Mouse (Mus musculus) limb, embryonic 15.5 days (tissue): ENCODE results near the gene Rasgrf2. TPM values are rescaled to one million over a fixed set of nuclear protein-coding genes. Genes with fewer than 3 reads are reported as not detected.

Experiments used
- ATAC-seq: fragments of 200-750 bp; cut with Nextera tagmentation; 2 replicates; pipeline ENCODE4 v1.8.0; 2017; ENCODE audit warnings: low read depth, moderate TSS enrichment; ENCODE audit not compliant: insufficient number of reproducible peaks, low FRiP score, low TSS enrichment
- H3K27ac ChIP-seq: fragments of 300-500 bp; sonication (generic); 2 replicates; pipeline ENCODE4 v1.5.1; 2015; ENCODE audit warnings: moderate library complexity, mild to moderate bottlenecking, inconsistent platforms
- H3K27me3 ChIP-seq: fragments of 300-500 bp; sonication (generic); 2 replicates; pipeline ENCODE4 v1.6.1; 2015; ENCODE audit warnings: inconsistent platforms
- H3K36me3 ChIP-seq: fragments of 300-500 bp; sonication (generic); 2 replicates; pipeline ENCODE4 v1.6.1; 2015; ENCODE audit warnings: inconsistent platforms
- H3K4me1 ChIP-seq: fragments of 300-500 bp; sonication (generic); 2 replicates; pipeline ENCODE4 v1.6.1; 2015; ENCODE audit warnings: inconsistent platforms
- H3K4me2 ChIP-seq: fragments of 300-500 bp; sonication (generic); 2 replicates; pipeline ENCODE4 v1.6.1; 2015; ENCODE audit warnings: mild to moderate bottlenecking, inconsistent platforms
- H3K4me3 ChIP-seq: fragments of 300-500 bp; sonication (generic); 2 replicates; pipeline ENCODE4 v1.5.1; 2015; ENCODE audit warnings: mild to moderate bottlenecking, inconsistent platforms
- H3K9ac ChIP-seq: fragments of 300-500 bp; sonication (generic); 2 replicates; pipeline ENCODE4 v1.6.1; 2015; ENCODE audit warnings: inconsistent platforms
- H3K9me3 ChIP-seq: fragments of 300-500 bp; sonication (generic); 2 replicates; pipeline ENCODE4 v1.6.1; 2016; ENCODE audit warnings: inconsistent platforms
- WGBS: fragments of 180-500 bp; shearing (Covaris S2); methylation state at CpG from one replicate; pipeline ENCODE4 v1.1.7; 2015; 5-methylcytosine and 5-hydroxymethylcytosine counted together
- polyA plus RNA-seq: library from polyadenylated mRNA; unstranded; fragments of >200 nt; fragmentation: Nextera tagmentation; extraction: Ambion mirVana; gene quantifications from 2 replicates; pipeline ENCODE4 v1.2.1, GENCODE M21; 2015

Rasgrf2 gene
- polyA plus RNA-seq, 1 experiment from 2014 or later, result 0.24 TPM

DNA sequence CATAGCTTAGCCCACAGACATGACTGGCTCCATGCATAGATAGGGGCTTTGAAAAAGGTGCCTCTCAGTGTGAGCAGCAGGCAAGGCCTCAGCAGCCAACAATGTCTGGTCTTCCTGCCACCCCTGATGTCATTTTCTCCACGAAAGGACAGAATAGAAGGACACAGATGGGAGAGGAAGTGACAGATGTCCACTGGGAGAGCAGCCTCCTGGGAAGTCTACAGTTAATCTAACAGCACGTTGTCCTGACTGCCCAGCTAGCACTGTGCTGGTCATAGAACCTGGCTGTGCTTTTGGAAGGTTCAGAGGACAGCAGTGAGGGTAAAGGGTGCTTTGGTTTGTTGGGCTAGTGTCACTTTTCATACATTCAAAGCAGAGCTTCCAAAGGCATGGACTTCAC, 255.9 kb downstream of the Rasgrf2 start:
- no peak for ATAC-seq
- Histone ChIP-seq H3K36me3 (no peaks in the 10 kb centered on the region), H3K4me3 (no peak overlapping the region), H3K4me1 (peaks cover 8% of the 10 kb centered on the region; the same call in 1 of the 2 replicates), H3K9me3 (no peaks in the 10 kb centered on the region), H3K27ac (no peak overlapping the region), H3K4me2 (no peak overlapping the region), H3K27me3 (no peaks in the 10 kb centered on the region), H3K9ac (no peak overlapping the region)
- WGBS, result 53% methylated on average over 2 of the region's 2 CpGs

DNA sequence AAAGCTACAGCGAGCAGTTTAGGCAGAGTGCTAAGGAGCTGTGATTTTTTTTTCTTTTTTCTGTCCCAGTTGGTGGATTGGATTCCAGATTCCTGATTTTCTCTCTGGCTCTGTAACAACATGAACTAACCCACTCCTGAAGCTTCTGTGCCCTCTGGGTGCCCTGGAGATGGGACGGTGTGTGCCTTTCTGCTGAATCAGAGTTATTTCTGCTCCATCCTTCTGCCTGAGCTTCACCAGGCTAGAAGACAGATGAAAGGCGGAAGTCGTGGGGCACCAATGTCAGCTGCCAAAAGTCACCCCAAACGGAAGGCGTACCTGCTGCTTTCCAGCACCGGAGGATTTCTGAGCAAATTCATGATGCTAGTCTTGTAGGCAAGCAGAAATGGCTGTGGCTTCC, 256.9 kb downstream of the Rasgrf2 start:
- no peak for ATAC-seq
- no peak overlapping the region for H3K9ac ChIP-seq

DNA sequence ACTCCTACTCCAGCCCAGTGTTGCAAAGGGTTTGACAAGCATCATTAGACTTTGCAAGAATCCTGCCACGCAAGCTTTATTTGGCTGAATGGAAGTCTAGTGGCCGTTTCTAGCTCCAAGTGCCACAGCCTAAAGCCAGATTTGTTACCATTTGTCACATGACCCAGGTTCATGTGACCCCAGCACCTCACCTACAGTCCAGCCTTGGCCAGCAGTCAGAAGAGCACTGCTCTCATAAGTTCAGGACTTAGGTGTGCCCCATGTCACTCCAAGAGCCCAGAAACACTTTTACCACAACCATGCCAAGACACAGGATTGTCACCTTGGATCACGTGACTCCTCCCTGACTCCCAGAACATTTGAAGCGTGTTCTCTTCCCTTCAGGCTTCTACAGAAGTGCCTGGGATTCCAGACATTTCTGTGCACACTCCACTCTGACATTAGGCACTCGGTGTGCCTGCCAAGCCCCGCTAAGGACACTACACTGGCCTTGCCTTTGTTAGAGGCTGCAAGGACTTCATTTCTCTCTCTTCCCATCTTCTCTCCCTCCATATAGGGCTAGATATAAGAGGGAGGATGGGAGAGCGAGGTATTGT, 257.6 kb downstream of the Rasgrf2 start:
- 53% methylated on average over 7 of the region's 7 CpGs for WGBS
- H3K9me3 ChIP-seq, result no peaks in the 10 kb centered on the region
- no peak overlapping the region for H3K9ac ChIP-seq
- no peak overlapping the region for H3K4me2 ChIP-seq
- no peak for ATAC-seq
- no peaks in the 10 kb centered on the region for H3K27me3 ChIP-seq
- peaks cover 8% of the 10 kb centered on the region; the same call in 1 of the 2 replicates for H3K4me1 ChIP-seq
- H3K27ac ChIP-seq, result peak overlapping the region; percentile 11; the same call in 1 of the 2 replicates
- H3K4me3 ChIP-seq, result no peak overlapping the region
- H3K36me3 ChIP-seq, result no peaks in the 10 kb centered on the region

More for the DNA sequence above, 256.9 kb downstream of the Rasgrf2 start:
- no peak overlapping the region for H3K4me3 ChIP-seq
- H3K4me1 ChIP-seq, result peaks cover 8% of the 10 kb centered on the region; the same call in 1 of the 2 replicates
- H3K9me3 ChIP-seq, result no peaks in the 10 kb centered on the region
- no peaks in the 10 kb centered on the region for H3K36me3 ChIP-seq
- no peaks in the 10 kb centered on the region for H3K27me3 ChIP-seq
- H3K4me2 ChIP-seq, result no peak overlapping the region
- WGBS, result 65% methylated on average over 7 of the region's 7 CpGs
- H3K27ac ChIP-seq, result peak overlapping the region; percentile 30; the same call in 1 of the 2 replicates

DNA sequence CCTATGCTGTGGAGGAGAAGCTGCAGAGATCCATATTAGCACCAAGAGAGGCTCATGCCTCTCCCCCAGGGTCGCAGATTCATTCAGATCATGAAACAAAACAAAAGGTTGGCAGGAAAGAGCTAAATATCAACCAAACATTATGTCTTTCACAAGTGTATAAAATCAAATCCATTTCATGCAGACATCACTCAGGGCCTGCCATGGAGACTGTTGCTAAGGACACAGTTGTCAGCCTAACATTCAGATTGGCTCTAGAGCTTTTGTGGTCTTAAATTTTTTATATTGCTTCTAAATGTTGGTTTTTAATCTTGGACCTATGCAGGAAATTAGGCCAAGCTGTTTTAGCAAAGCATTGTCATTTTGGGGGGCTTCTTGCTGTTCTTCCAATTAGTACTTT, 262.9 kb downstream of the Rasgrf2 start:
- H3K36me3 ChIP-seq, result no peaks in the 10 kb centered on the region
- no peaks in the 10 kb centered on the region for H3K27me3 ChIP-seq
- WGBS, result 86% methylated on average over 1 of the region's 1 CpGs
- no peak for ATAC-seq
- H3K9me3 ChIP-seq, result no peaks in the 10 kb centered on the region
- no peaks in the 10 kb centered on the region for H3K4me1 ChIP-seq
- no peak overlapping the region for H3K9ac ChIP-seq
- H3K4me2 ChIP-seq, result no peak overlapping the region
- no peak overlapping the region for H3K4me3 ChIP-seq
- H3K27ac ChIP-seq, result no peak overlapping the region

DNA sequence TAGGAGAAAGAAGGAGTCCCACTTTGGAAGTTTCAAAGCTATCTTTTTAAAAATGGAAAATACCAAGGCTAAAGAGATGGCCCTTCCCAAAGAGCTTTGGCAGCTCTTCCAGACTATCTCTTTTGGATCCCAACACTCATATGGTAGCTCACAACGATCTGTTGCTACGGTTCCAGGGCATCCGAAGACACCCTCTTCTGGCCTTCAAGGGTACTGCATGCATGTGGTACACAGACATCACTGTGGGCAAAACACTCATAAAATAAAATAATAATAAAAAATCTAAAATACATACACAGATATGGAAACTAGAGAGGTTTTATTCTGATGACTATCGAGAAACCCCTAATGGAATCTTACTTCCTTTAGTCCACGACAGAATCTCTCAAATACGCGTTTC, 272.6 kb downstream of the Rasgrf2 start:
- Histone ChIP-seq H3K9ac (no peak overlapping the region), H3K9me3 (no peaks in the 10 kb centered on the region), H3K27me3 (no peaks in the 10 kb centered on the region), H3K4me2 (no peak overlapping the region), H3K4me3 (no peak overlapping the region), H3K4me1 (no peaks in the 10 kb centered on the region), H3K36me3 (no peaks in the 10 kb centered on the region), H3K27ac (no peak overlapping the region)
- no peak for ATAC-seq
- WGBS, result 79% methylated on average over 7 of the region's 7 CpGs

DNA sequence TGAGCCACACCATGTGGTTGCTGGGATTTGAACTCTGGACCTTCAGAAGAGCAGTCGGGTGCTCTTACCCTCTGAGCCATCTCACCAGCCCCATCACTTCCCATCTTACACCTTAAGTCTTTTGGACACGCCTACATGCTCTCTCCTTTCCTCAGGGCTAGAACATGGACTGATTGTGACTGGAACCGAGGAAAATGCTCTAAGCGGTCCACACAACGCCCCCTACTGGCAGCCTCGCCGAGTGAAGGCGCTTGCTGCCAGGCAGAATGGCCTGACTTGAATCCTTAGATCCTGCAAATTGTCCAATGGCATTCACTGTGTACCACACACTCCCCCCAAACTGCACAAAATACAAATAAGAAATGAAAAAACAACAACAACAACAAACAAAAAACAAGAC, 274.0 kb downstream of the Rasgrf2 start:
- Histone ChIP-seq H3K27me3 (no peaks in the 10 kb centered on the region), H3K36me3 (no peaks in the 10 kb centered on the region), H3K4me1 (no peaks in the 10 kb centered on the region), H3K27ac (no peak overlapping the region), H3K9ac (no peak overlapping the region), H3K4me3 (no peak overlapping the region), H3K4me2 (no peak overlapping the region), H3K9me3 (no peaks in the 10 kb centered on the region)
- ATAC-seq, result no peak
- WGBS, result 70% methylated on average over 8 of the region's 8 CpGs

DNA sequence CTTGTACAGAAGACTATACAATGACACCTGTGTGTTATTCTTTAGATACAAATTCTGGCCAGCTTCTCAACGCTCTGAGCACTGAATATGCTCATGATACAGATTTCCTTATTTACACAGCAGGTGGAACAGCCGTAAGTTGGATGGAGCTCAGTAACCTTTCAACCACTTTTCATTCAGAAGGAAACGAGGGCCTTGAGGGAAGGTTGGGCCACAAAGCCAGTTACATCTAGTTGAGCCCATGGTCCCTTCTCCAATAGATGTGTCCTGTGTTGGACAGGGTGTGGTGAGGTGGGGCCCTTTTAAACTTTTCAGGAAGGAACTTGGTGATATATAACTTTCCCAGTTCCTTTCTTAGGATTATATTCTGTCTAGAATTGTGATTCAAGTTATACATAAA, 277.0 kb downstream of the Rasgrf2 start:
- 75% methylated on average over 3 of the region's 3 CpGs for WGBS
- Histone ChIP-seq H3K9me3 (no peaks in the 10 kb centered on the region), H3K4me3 (no peak overlapping the region), H3K4me1 (no peaks in the 10 kb centered on the region), H3K4me2 (no peak overlapping the region), H3K36me3 (no peaks in the 10 kb centered on the region), H3K27me3 (no peaks in the 10 kb centered on the region), H3K9ac (no peak overlapping the region), H3K27ac (no peak overlapping the region)
- ATAC-seq, result no peak

Other genes with a start within 250 kb of the Rasgrf2 start
- gene Gm20379, start 174.3 kb upstream of the Rasgrf2 start, polyA plus RNA-seq, result 0.67 and 1.3 TPM in 2 replicates
- gene Dhfr, start 223.1 kb upstream of the Rasgrf2 start, polyA plus RNA-seq, result 11.8 and 12.2 TPM in 2 replicates
- gene Msh3, start 223.3 kb upstream of the Rasgrf2 start, polyA plus RNA-seq, result 21.4 and 22.1 TPM in 2 replicates